Mouse (Mus musculus): ENCODE data around the gene C1qtnf5.

The C1qtnf5 gene

GRCm38 (mm10) chr9:44107110-44107509 is at the start of gene C1qtnf5:
TSS of gene C1qtnf5 (plus strand) at chr9:44107245.
- peak; percentile 84 for DNase-seq (ENCODE audit: low spot score)

- no peak for DNase-seq (ENCODE audit: low spot score)
Measured at GRCm38 (mm10) chr9:44058606-44059005, 48.4 kb upstream of the C1qtnf5 start.

GRCm38 (mm10) chr9:44065177-44065576 is 41.9 kb upstream of the C1qtnf5 start:
- DNase-seq (ENCODE audit: low spot score) = no peak

GRCm38 (mm10) chr9:44066785-44067225 is 40.2 kb upstream of the C1qtnf5 start, which contains the start of gene Usp2:
TSS of gene Usp2 (plus strand) at chr9:44067021.
- DNase-seq (ENCODE audit: low spot score) = peak; percentile 98

GRCm38 (mm10) chr9:44067241-44067959 is 39.6 kb upstream of the C1qtnf5 start:
- DNase-seq (ENCODE audit: low spot score) = no peak

- no peak for DNase-seq (ENCODE audit: low spot score)
Measured at GRCm38 (mm10) chr9:44067960-44068330, 39.1 kb upstream of the C1qtnf5 start.

GRCm38 (mm10) chr9:44069252-44069651 is 37.8 kb upstream of the C1qtnf5 start:
- no peak for DNase-seq (ENCODE audit: low spot score)

- no peak for DNase-seq (ENCODE audit: low spot score)
Measured at GRCm38 (mm10) chr9:44070113-44070843, 36.8 kb upstream of the C1qtnf5 start.

- no peak for DNase-seq (ENCODE audit: low spot score)
Measured at GRCm38 (mm10) chr9:44070844-44071231, 36.2 kb upstream of the C1qtnf5 start.

GRCm38 (mm10) chr9:44071914-44072598 is 35.0 kb upstream of the C1qtnf5 start:
- DNase-seq (ENCODE audit: low spot score) = no peak

GRCm38 (mm10) chr9:44072599-44072915 is 34.5 kb upstream of the C1qtnf5 start:
- no peak for DNase-seq (ENCODE audit: low spot score)

GRCm38 (mm10) chr9:44073115-44073514 is 33.9 kb upstream of the C1qtnf5 start:
- DNase-seq (ENCODE audit: low spot score) = no peak

GRCm38 (mm10) chr9:44074395-44075275 is 32.4 kb upstream of the C1qtnf5 start:
- no peak for DNase-seq (ENCODE audit: low spot score)

GRCm38 (mm10) chr9:44075276-44075995 is 31.6 kb upstream of the C1qtnf5 start:
- no peak for DNase-seq (ENCODE audit: low spot score)

- no peak for DNase-seq (ENCODE audit: low spot score)
Measured at GRCm38 (mm10) chr9:44075996-44076763, 30.9 kb upstream of the C1qtnf5 start.

- DNase-seq (ENCODE audit: low spot score) = peak; percentile 72
Measured at GRCm38 (mm10) chr9:44076764-44077120, 30.3 kb upstream of the C1qtnf5 start.

GRCm38 (mm10) chr9:44077266-44077910 is 29.7 kb upstream of the C1qtnf5 start:
- no peak for DNase-seq (ENCODE audit: low spot score)

- DNase-seq (ENCODE audit: low spot score) = no peak
Measured at GRCm38 (mm10) chr9:44078136-44078797, 28.8 kb upstream of the C1qtnf5 start.

GRCm38 (mm10) chr9:44078955-44079756 is 27.9 kb upstream of the C1qtnf5 start:
- peak; percentile 89 for DNase-seq (ENCODE audit: low spot score)

Data from lung, postnatal 25 days (tissue).